Mouse (Mus musculus): ENCODE measurements around the gene Aurkb. TPM values are rescaled to one million over a fixed set of nuclear protein-coding genes. Genes with fewer than 3 reads are reported as not detected.

Aurkb gene
- total RNA-seq, 2 experiments from 2014 or later = 0.54 to 0.79 TPM

GRCm38 (mm10) chr11:69072234-69072633 is 26.8 kb downstream of the Aurkb start:
- Histone ChIP-seq H3K27ac (peak overlapping the region; percentile 100), H3K4me3 (no peak overlapping the region; the same call in 1 of the 2 replicates)
- DNase-seq (ENCODE audit: low spot score in 2 of 2) = no peak
- no peak for TF ChIP-seq CTCF (conservative IDR thresholded peaks at IDR 0.05)

GRCm38 (mm10) chr11:69072666-69073064 is 27.2 kb downstream of the Aurkb start:
- no peak for TF ChIP-seq CTCF (conservative IDR thresholded peaks at IDR 0.05)
- H3K4me3 ChIP-seq = peak overlapping the region; percentile 57
- H3K27ac ChIP-seq = peak overlapping the region; percentile 100
- no peak for DNase-seq (ENCODE audit: low spot score in 2 of 2)

GRCm38 (mm10) chr11:69073065-69073888 is 27.8 kb downstream of the Aurkb start:
- peak overlapping the region; percentile 57 for H3K4me3 ChIP-seq
- H3K27ac ChIP-seq = peak overlapping the region; percentile 100
- DNase-seq (ENCODE audit: low spot score in 2 of 2) = peak; percentile 85 to 89
- peak; percentile 51 for TF ChIP-seq CTCF (conservative IDR thresholded peaks at IDR 0.05)

GRCm38 (mm10) chr11:69073951-69074775 is 28.7 kb downstream of the Aurkb start:
- Histone ChIP-seq H3K4me3 (no peak overlapping the region), H3K27ac (peak overlapping the region; percentile 100; the same call in 1 of the 2 replicates)
- TF ChIP-seq CTCF (conservative IDR thresholded peaks at IDR 0.05) = no peak
- DNase-seq (ENCODE audit: low spot score in 2 of 2) = no peak

- Histone ChIP-seq H3K27ac (no peak overlapping the region), H3K4me3 (no peak overlapping the region)
- DNase-seq (ENCODE audit: low spot score in 2 of 2) = no peak
- TF ChIP-seq CTCF (conservative IDR thresholded peaks at IDR 0.05) = no peak
These were observed 29.3 kb downstream of the Aurkb start for GRCm38 (mm10) chr11:69074776-69075069.

- no peak for DNase-seq (ENCODE audit: low spot score in 2 of 2)
- no peak for TF ChIP-seq CTCF (conservative IDR thresholded peaks at IDR 0.05)
These were observed 30.5 kb downstream of the Aurkb start for GRCm38 (mm10) chr11:69075764-69076479.

GRCm38 (mm10) chr11:69076572-69076971 is 31.1 kb downstream of the Aurkb start:
- no peak overlapping the region for H3K4me3 ChIP-seq
- peak overlapping the region; percentile 53 for H3K27ac ChIP-seq
- no peak for DNase-seq (ENCODE audit: low spot score in 2 of 2)
- TF ChIP-seq CTCF (conservative IDR thresholded peaks at IDR 0.05) = no peak

More at GRCm38 (mm10) chr11:69075764-69076479, 30.5 kb downstream of the Aurkb start:
- no peak overlapping the region for H3K4me3 ChIP-seq
- peak overlapping the region; percentile 53; the same call in 1 of the 2 replicates for H3K27ac ChIP-seq

- no peak for TF ChIP-seq CTCF (conservative IDR thresholded peaks at IDR 0.05)
- Histone ChIP-seq H3K27ac (no peak overlapping the region), H3K4me3 (no peak overlapping the region)
- no peak for DNase-seq (ENCODE audit: low spot score in 2 of 2)
These were observed 31.9 kb downstream of the Aurkb start for GRCm38 (mm10) chr11:69077316-69077715.

GRCm38 (mm10) chr11:69078041-69078440 is 32.6 kb downstream of the Aurkb start:
- no peak for TF ChIP-seq CTCF (conservative IDR thresholded peaks at IDR 0.05)
- no peak overlapping the region for H3K27ac ChIP-seq
- DNase-seq (ENCODE audit: low spot score in 2 of 2) = no peak
- H3K4me3 ChIP-seq = no peak overlapping the region

- no peak for TF ChIP-seq CTCF (conservative IDR thresholded peaks at IDR 0.05)
- H3K27ac ChIP-seq = no peak overlapping the region
- no peak for DNase-seq (ENCODE audit: low spot score in 2 of 2)
- H3K4me3 ChIP-seq = no peak overlapping the region
These were observed 33.5 kb downstream of the Aurkb start for GRCm38 (mm10) chr11:69078805-69079438.

- TF ChIP-seq CTCF (conservative IDR thresholded peaks at IDR 0.05) = no peak
- DNase-seq (ENCODE audit: low spot score in 2 of 2) = no peak
- Histone ChIP-seq H3K27ac (no peak overlapping the region), H3K4me3 (no peak overlapping the region)
These were observed 34.8 kb downstream of the Aurkb start for GRCm38 (mm10) chr11:69080102-69080854.

GRCm38 (mm10) chr11:69080855-69081222 is 35.4 kb downstream of the Aurkb start:
- DNase-seq (ENCODE audit: low spot score in 2 of 2) = no peak

More at GRCm38 (mm10) chr11:69080855-69081222, 35.4 kb downstream of the Aurkb start:
- no peak for TF ChIP-seq CTCF (conservative IDR thresholded peaks at IDR 0.05)
- Histone ChIP-seq H3K27ac (no peak overlapping the region), H3K4me3 (no peak overlapping the region)
